Mouse (Mus musculus): ENCODE measurements around the gene Haus7. TPM values are rescaled to one million over a fixed set of nuclear protein-coding genes. Genes with fewer than 3 reads are reported as not detected.

Haus7 gene
- polyA plus RNA-seq (2012; rRNA removed) = 19.4 and 21.1 TPM in 2 replicates

GRCm38 (mm10) chrX:73458877-73459392 lies at the start of gene Haus7:
Haus7 (minus strand) TSS chrX:73459044.

DNA sequence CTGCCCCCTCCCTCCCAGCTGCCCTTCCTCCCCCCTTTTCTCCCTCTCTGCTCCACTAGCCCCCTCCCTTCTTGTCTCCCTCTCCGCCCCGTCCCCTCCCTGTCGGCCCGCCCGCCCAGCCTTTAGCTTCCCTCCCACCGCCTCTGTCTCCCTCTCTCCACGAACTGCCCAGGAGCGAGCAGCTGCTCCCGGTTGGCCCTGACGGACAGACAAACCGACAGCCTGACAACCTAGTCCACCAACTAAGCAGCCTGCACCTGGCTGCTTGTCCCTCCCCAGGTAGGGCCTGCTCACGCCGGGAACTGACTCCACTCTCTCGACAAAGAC lies 24.6 kb upstream of the Haus7 start, which contains the start of gene Bgn:
Bgn (plus strand) TSS at position 119 of the 327 bp plus-strand sequence.

DNA sequence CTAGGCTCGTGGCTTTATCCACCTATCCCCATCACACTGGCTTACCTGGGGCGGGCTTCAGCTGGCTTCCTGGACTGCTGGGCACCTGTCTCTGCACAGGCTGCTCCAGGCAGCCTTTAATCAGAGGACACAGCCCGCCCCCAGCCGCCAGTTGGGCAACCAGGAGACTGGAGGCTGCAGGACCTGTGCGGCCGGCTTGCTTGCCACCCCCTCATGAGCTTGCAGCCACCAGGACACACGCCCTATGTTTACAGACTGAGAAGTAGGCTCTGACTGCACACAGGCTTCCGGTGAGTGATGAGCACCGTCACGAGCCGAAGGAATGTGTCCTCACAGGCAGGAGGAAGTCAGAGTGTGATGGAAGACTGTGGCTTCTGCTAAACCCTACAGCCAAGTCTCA lies 23.6 kb downstream of the Haus7 start, which contains the start of gene Trex2:
Trex2 (minus strand) TSS at position 93 of the 400 bp plus-strand sequence.

GRCm38 (mm10) chrX:73410880-73411517 lies 47.8 kb downstream of the Haus7 start, which contains the start of gene Zfp92:
Zfp92 (plus strand) TSS chrX:73411096.

DNA sequence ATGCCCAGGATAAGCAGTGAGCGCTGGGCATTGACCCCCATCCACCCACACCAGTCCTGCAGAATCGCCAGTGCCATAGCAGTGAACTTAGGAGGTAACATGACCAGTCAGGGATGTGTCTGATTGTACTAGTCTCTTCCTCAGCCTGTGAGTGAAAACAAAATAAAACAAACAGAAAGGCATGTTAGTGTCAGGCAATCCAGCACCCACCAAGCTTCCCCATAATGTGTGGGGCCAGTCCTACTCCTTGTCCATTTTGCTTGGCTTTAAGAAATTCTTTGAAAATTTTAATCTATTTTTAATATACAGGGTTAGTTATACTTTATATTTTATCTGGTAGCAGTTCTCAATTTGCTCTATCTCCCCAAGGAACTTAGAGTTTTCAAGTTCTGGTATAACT lies 60.2 kb downstream of the Haus7 start, which contains the start of gene Gm18336:
Gm18336 (minus strand) TSS at position 101 of the 400 bp plus-strand sequence.

Other genes starting within 250 kb of the Haus7 start
- 0.87 and 3.3 TPM in 2 replicates for gene Xlr4b, start 244.7 kb downstream of the Haus7 start, polyA plus RNA-seq (2012; rRNA removed)
- 2.0 and 2.2 TPM in 2 replicates for gene F8a, start 230.8 kb downstream of the Haus7 start, polyA plus RNA-seq (2012; rRNA removed)
- gene Xlr4c, start 215.9 kb downstream of the Haus7 start, polyA plus RNA-seq (2012; rRNA removed) = 0.19 and 0.41 TPM in 2 replicates
- not detected in 2 replicates for gene Xlr3c, start 193.7 kb downstream of the Haus7 start, polyA plus RNA-seq (2012; rRNA removed)
- 0.13 and 0.38 TPM in 2 replicates for gene Xlr5a, start 166.1 kb downstream of the Haus7 start, polyA plus RNA-seq (2012; rRNA removed)
- gene Xlr5c, start 166.1 kb downstream of the Haus7 start, polyA plus RNA-seq (2012; rRNA removed) = not detected in 2 replicates
- not detected in 2 replicates for gene Gm45015, start 122.2 kb downstream of the Haus7 start, polyA plus RNA-seq (2012; rRNA removed)
- gene Zfp275, start 116.4 kb downstream of the Haus7 start, polyA plus RNA-seq (2012; rRNA removed) = 5.3 and 6.1 TPM in 2 replicates
- not detected in 2 replicates for gene Gm18336, start 60.3 kb downstream of the Haus7 start, polyA plus RNA-seq (2012; rRNA removed)
- 0.01 TPM in 2 replicates for gene Zfp92, start 47.9 kb downstream of the Haus7 start, polyA plus RNA-seq (2012; rRNA removed)
- not detected in 2 replicates for gene Trex2, start 23.7 kb downstream of the Haus7 start, polyA plus RNA-seq (2012; rRNA removed)
- 31.1 and 33.2 TPM in 2 replicates for gene Bgn, start 24.6 kb upstream of the Haus7 start, polyA plus RNA-seq (2012; rRNA removed)
- not detected in 2 replicates for gene Atp2b3, start 44.0 kb upstream of the Haus7 start, polyA plus RNA-seq (2012; rRNA removed)
- gene Dusp9, start 180.4 kb upstream of the Haus7 start, polyA plus RNA-seq (2012; rRNA removed) = 3.5 and 6.0 TPM in 2 replicates
- 0.82 and 1.1 TPM in 2 replicates for gene Pnck, start 201.1 kb upstream of the Haus7 start, polyA plus RNA-seq (2012; rRNA removed)
- 3.0 TPM in 2 replicates for gene Slc6a8, start 214.1 kb upstream of the Haus7 start, polyA plus RNA-seq (2012; rRNA removed)